Mouse (Mus musculus): ENCODE data around the gene Tcp11l2.

DNA sequence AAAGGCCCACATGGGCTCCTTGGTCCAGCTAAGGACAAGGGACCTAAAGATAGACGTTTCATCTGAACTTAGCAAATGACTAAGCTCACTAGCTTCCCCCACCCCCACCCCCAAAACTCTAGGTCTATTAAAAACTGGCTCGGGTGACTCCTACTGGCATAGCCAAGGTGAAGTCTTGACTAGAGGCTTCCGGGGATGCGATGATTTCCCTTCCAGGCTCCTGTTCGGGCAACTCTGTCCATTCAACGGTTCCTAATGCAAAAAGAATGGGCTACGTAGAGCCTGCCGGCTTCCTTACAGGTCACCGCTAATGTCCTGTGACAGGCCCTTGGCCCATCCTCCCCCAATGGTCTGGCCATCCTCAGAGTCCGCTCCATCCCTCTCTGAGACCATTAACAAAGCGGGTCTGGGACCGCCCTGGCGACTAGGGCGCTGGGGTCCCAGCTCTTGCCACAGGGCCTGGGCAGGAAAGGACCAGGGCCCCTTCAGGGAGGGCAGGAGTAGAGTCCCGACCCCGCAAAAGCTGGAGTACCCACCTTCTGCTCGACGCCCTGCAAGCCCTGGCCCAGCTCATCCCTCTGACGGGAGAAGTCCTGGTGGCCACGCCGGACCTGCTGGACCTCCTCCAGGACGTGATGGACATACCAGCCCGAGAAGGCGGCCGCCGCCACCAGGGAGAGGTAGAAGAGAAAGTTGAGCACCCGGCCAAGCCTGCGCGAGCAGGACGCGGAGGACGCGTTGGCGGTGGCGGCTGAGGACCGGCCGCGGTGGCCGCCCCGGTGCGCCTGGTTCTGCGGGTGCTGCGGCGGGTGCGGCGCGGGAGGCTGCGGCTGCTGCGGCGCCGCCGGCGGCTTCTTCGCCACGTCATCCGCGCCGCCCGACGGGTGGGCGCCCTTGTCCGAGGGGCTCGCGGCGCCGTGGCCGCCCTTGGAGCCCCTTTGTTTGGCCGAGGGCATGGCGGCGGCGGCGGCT is 43.2 kb upstream of the Tcp11l2 start:
- TF ChIP-seq CTCF (IDR thresholded peaks at IDR 0.05; ENCODE audit: low read depth) (no peak), EP300 (IDR thresholded peaks at IDR 0.05; ENCODE audit: low read depth) (no peak)

Data from heart, postnatal 0 days (tissue).